Mouse (Mus musculus) embryonic fibroblast, embryonic 13.5 days (primary cell): ENCODE measurements around the gene Ush1g.

Experiments used
- CTCF ChIP-seq: IDR thresholded peaks from 2 replicates; pipeline ENCODE4 v1.5.1; 2011; ENCODE audit warnings: mild to moderate bottlenecking, control low read depth, low read length, moderate library complexity, borderline replicate concordance; ENCODE audit not compliant: insufficient read depth
- POLR2A ChIP-seq: IDR thresholded peaks from 2 replicates; pipeline ENCODE4 v1.6.1; 2011; ENCODE audit warnings: low read depth, mild to moderate bottlenecking, control low read depth, low read length, moderate library complexity

DNA sequence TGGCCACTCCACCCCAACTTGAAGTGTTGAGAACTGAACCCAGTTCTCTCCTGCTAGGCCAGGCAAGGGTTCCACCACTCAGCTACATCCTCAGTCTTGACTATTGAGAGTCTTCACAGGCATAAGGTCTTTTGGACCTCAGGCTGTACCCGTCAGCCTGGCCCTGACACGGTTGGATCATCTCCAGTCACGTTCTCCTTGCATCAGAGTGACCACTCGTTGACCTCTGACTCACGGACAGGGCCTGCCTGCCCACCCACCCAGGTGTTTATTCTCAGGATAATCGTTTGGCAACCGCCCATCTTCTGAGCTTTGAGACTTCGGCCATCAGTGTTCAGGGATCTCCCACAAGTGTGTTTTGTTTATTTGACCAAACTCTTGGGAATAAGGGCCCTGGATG is 18.7 kb downstream of the Ush1g start:
- TF ChIP-seq CTCF (no peak), POLR2A (no peak)
